ENCODE assay signal across 8 mouse cellular contexts in the genomic region with DNA sequence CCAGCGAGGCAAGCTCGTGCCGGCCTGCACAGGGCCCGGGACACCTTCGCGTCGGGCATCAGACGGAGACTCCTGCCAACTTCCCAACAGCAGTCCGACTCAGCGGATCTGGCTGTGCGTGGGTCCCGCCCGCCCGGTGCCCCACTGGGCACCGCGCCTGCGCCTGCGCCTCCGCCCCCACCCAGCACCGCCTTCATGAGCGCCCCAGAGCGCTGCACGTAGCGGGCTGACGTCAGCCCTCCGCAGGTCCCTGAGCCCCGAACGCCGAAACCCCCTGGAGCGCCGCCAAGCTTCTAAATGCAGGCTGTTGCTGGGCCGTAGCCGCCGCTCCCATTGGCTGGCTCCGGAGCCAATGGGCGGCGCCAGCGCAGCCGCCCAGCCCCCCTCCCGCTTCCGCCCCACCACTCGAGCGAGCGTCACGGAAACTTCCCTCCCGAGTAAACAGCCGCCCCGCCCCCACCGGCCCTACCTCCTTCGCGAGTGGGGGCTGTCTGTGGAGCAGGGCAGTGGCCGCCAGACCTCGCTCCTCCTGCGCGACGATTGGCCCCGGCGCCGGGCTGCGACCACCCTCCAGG. TPM values are rescaled to one million over a fixed set of nuclear protein-coding genes. Genes with fewer than 3 reads are reported as not detected.
A peak's percentile ranks its signal among the peaks of the same experiment; 100 is the strongest.
DNase-seq lines count a peak whose midpoint lies in the region; ATAC-seq lines count a peak whose summit lies in the region.

No protein-coding gene starts in this region.

- 1% methylated on average over 60 of the region's 60 CpGs for WGBS in hindbrain, embryonic 12.5 days

- H3K9ac ChIP-seq in hindbrain, embryonic 12.5 days: peak overlapping the region; percentile 100

- H3K27me3 ChIP-seq in hindbrain, embryonic 12.5 days: no peaks in the 10 kb centered on the region

- H3K9me3 ChIP-seq in hindbrain, embryonic 12.5 days (replicated peaks): no peaks in the 10 kb centered on the region

- peak; percentile 89 for ATAC-seq in hindbrain, embryonic 12.5 days (ENCODE audit: low FRiP score)

- peak overlapping the region; percentile 100 for H3K27ac ChIP-seq in hindbrain, embryonic 12.5 days

- peaks cover 16% of the 10 kb centered on the region for H3K4me1 ChIP-seq in hindbrain, embryonic 12.5 days

- H3K4me3 ChIP-seq in hindbrain, embryonic 12.5 days: peak overlapping the region; percentile 99

- peak; percentile 99 for DNase-seq in Muller cell, postnatal 12 days (ENCODE audit: inconsistent ontology term)
- peak; percentile 98 for DNase-seq in cerebellum, adult 9-11 months
- peak; percentile 95 to 99 for DNase-seq in frontal cortex, adult 2 months (ENCODE audit: extremely low spot score in 1 of 2, low spot score in 1 of 2)
- DNase-seq in layer of hippocampus, postnatal 14 days (ENCODE audit: low spot score in 2 of 2): peak; percentile 98 to 99
- DNase-seq in lung, postnatal 14 days: peak; percentile 100
- peak; percentile 99 for DNase-seq in retina, adult 2 months (ENCODE audit: low read depth, low spot score)
- DNase-seq in thymus, postnatal 36 days: peak; percentile 98 to 99

- peak overlapping the region; percentile 74 for H3K4me2 ChIP-seq in hindbrain, embryonic 12.5 days (replicated peaks)

- peaks cover 34% of the 10 kb centered on the region for H3K36me3 ChIP-seq in hindbrain, embryonic 12.5 days

RNA-seq across cellular contexts. Expression of a gene that starts 38.8 kb away (rescaled TPM):
- polyA plus RNA-seq in frontal cortex, adult 2 months (2012; rRNA removed): 19.6 and 21.3 TPM in 2 replicates
- polyA plus RNA-seq in hindbrain, embryonic 12.5 days (2016; fragmentation: Nextera tagmentation; extraction: Ambion mirVana): 23.3 and 25.1 TPM in 2 replicates
- total RNA-seq in layer of hippocampus, postnatal 14 days (2021): 10 to 100 TPM; 29.2 to 33.8 TPM

RNA-seq across cellular contexts. Expression of a gene that starts 42.4 kb away (rescaled TPM):
- 53.9 and 54.9 TPM in 2 replicates for polyA plus RNA-seq in frontal cortex, adult 2 months (2012; rRNA removed)
- polyA plus RNA-seq in hindbrain, embryonic 12.5 days (2016; fragmentation: Nextera tagmentation; extraction: Ambion mirVana): 118 and 124 TPM in 2 replicates
- 100 to 1,000 TPM in 1 of 2 experiments, 10 to 100 TPM in 1; 97.2 to 109 TPM for total RNA-seq in layer of hippocampus, postnatal 14 days (2021)

RNA-seq across cellular contexts. Expression of a gene that starts 58.0 kb away (rescaled TPM):
- polyA plus RNA-seq in frontal cortex, adult 2 months (2012; rRNA removed): 3.9 and 4.5 TPM in 2 replicates
- 1.4 and 3.0 TPM in 2 replicates for polyA plus RNA-seq in hindbrain, embryonic 12.5 days (2016; fragmentation: Nextera tagmentation; extraction: Ambion mirVana)
- total RNA-seq in layer of hippocampus, postnatal 14 days (2021): 10 to 100 TPM; 10.9 to 12.3 TPM

Comparison
In these comparisons a context has a peak if more than half of its experiments do, and no peak if none do; other contexts are left out.
1. Peak in every context shown above with its lines: DNase-seq, ATAC-seq, H3K4me3 ChIP-seq and H3K27ac ChIP-seq.